Mouse (Mus musculus) heart, adult 18-20 months (tissue): ENCODE data around the gene AA986860. TPM values are rescaled to one million over a fixed set of nuclear protein-coding genes. Genes with fewer than 3 reads are reported as not detected.

ENCODE experiments used
- DNase-seq, 2 experiments: peaks; one replicate each; pipeline ENCODE4 v3.0.0; 2021 to 2022; ENCODE audit warnings: mixed read lengths in 1 of 2
- total RNA-seq, 2 experiments: library from RNA; stranded (reverse); gene quantifications; 2 replicates each; pipeline ENCODE4 v1.2.3; 2021

AA986860 gene
- total RNA-seq, 2 experiments from 2014 or later, result 0.45 to 0.77 TPM

- DNase-seq, result no peak
Observed at GRCm38 (mm10) chr1:130734852-130735251, 3.1 kb downstream of the AA986860 start.

- no peak for DNase-seq
Observed at GRCm38 (mm10) chr1:130737411-130737881, 5.7 kb downstream of the AA986860 start.

- DNase-seq, result no peak
Observed at GRCm38 (mm10) chr1:130737916-130738315, 6.1 kb downstream of the AA986860 start.

- no peak for DNase-seq
Observed at GRCm38 (mm10) chr1:130738551-130739106, 6.9 kb downstream of the AA986860 start.

GRCm38 (mm10) chr1:130739636-130740035 is 7.9 kb downstream of the AA986860 start:
- DNase-seq, result no peak

GRCm38 (mm10) chr1:130740227-130740648 is 8.5 kb downstream of the AA986860 start:
- DNase-seq, result peak; percentile 13 to 32

GRCm38 (mm10) chr1:130740781-130741720 is 9.3 kb downstream of the AA986860 start:
- DNase-seq, result peak in 1 of 2 experiments; percentile 14

GRCm38 (mm10) chr1:130742201-130742600 is 10.4 kb downstream of the AA986860 start:
- no peak for DNase-seq

- DNase-seq, result no peak
Observed at GRCm38 (mm10) chr1:130743775-130744174, 12.0 kb downstream of the AA986860 start.

GRCm38 (mm10) chr1:130744217-130744616 is 12.4 kb downstream of the AA986860 start:
- DNase-seq, result no peak

- no peak for DNase-seq
Observed at GRCm38 (mm10) chr1:130744961-130745360, 13.2 kb downstream of the AA986860 start.

- no peak for DNase-seq
Observed at GRCm38 (mm10) chr1:130745591-130745990, 13.8 kb downstream of the AA986860 start.

GRCm38 (mm10) chr1:130746819-130747218 is 15.0 kb downstream of the AA986860 start:
- DNase-seq, result no peak

GRCm38 (mm10) chr1:130759689-130760088 is 27.9 kb downstream of the AA986860 start:
- no peak for DNase-seq

- no peak for DNase-seq
Observed at GRCm38 (mm10) chr1:130761597-130761996, 29.8 kb downstream of the AA986860 start.

GRCm38 (mm10) chr1:130762045-130762760 is 30.4 kb downstream of the AA986860 start:
- DNase-seq, result no peak

- DNase-seq, result no peak
Observed at GRCm38 (mm10) chr1:130764027-130764461, 32.3 kb downstream of the AA986860 start.

- no peak for DNase-seq
Observed at GRCm38 (mm10) chr1:130767066-130767465, 35.3 kb downstream of the AA986860 start.

GRCm38 (mm10) chr1:130769925-130770324 is 38.1 kb downstream of the AA986860 start:
- DNase-seq, result no peak

- no peak for DNase-seq
Observed at GRCm38 (mm10) chr1:130770487-130770886, 38.7 kb downstream of the AA986860 start.

- no peak for DNase-seq
Observed at GRCm38 (mm10) chr1:130770981-130771494, 39.3 kb downstream of the AA986860 start.

- no peak for DNase-seq
Observed at GRCm38 (mm10) chr1:130775234-130775633, 43.5 kb downstream of the AA986860 start.
